Mouse (Mus musculus) liver, adult 2 months (tissue): ENCODE measurements around the gene Prelp.

ENCODE experiments used
- CTCF ChIP-seq: fragments of 200-500 bp; IDR thresholded peaks from 2 replicates; pipeline ENCODE4 v1.5.1; 2011; ENCODE audit warnings: low read depth, low read length, control low read depth
- POLR2A ChIP-seq: fragments of 200-500 bp; IDR thresholded peaks from 2 replicates; pipeline ENCODE4 v1.6.1; 2011; ENCODE audit warnings: low read length, control low read depth; ENCODE audit not compliant: insufficient read depth; ENCODE audit errors: extremely low read depth

DNA sequence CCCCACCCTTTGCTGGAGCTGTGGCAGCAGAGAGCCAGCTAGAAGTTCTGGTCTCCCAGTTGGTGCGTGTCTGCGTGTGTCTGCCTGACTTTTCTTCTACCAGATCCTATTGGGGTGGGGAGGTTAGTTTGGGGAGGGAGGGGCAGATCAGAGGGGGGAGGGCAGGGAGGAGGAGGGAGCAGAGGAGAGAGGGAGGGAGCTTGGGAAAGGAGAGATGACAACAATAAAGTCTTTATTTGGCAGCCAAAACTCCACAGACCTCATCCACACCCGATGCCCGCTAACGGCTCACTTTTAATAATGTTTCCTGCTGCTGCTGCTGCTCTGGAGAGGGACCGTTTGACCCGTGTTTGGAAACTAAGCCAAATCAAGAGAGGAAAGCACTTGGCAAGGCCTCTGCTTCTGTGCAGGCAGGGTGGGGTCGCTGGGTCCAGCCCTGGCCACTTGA, at the start of gene Prelp:
- no peak for TF ChIP-seq POLR2A
- no peak for TF ChIP-seq CTCF
